Mouse (Mus musculus) CH12.LX (cell line): ENCODE results near the gene Mrtfa. TPM values are rescaled to one million over a fixed set of nuclear protein-coding genes. Genes with fewer than 3 reads are reported as not detected.

Experiments
- DNase-seq: peaks from one replicate; pipeline ENCODE4 v3.0.0-alpha.2; 2013; ENCODE audit errors: extremely low read depth
- H3K27ac ChIP-seq: 2 replicates; pipeline ENCODE4 v1.5.1; 2012; ENCODE audit warnings: low read depth, mild to moderate bottlenecking, control low read depth, moderate library complexity; ENCODE audit not compliant: insufficient read depth
- H3K27me3 ChIP-seq: replicated peaks from 2 replicates; pipeline ENCODE3; 2012; ENCODE audit warnings: inconsistent platforms
- H3K36me3 ChIP-seq, 2 experiments: replicated peaks in 1 of 2; 2 replicates each; pipeline versions ENCODE3 to v1.6.1; 2012; ENCODE audit warnings: inconsistent platforms in 1 of 2, low read length in 1 of 2, mild to moderate bottlenecking in 1 of 2, mixed read lengths in 1 of 2, moderate library complexity in 1 of 2; ENCODE audit not compliant: control insufficient read depth in 1 of 2, insufficient read depth in 1 of 2
- H3K4me1 ChIP-seq, 2 experiments: 2 replicates each; pipeline ENCODE4 v1.6.1; 2012; ENCODE audit warnings: inconsistent platforms in 1 of 2, moderate library complexity in 1 of 2; ENCODE audit not compliant: insufficient read depth in 2 of 2, control insufficient read depth in 1 of 2
- H3K4me2 ChIP-seq: 2 replicates; pipeline ENCODE4 v1.6.1; 2012; ENCODE audit warnings: low read depth, mild to moderate bottlenecking, control low read depth; ENCODE audit not compliant: poor library complexity, insufficient read depth, severe bottlenecking
- H3K4me3 ChIP-seq, 3 experiments: fragments of 150-350 bp in 1 of 3; sonication (generic) in 1 of 3; replicated peaks in 1 of 3; 2 replicates each; pipeline versions ENCODE3 to v1.5.1; 2011 to 2012; ENCODE audit warnings: low read depth in 2 of 3, low read length in 2 of 3, mild to moderate bottlenecking in 2 of 3, moderate library complexity in 2 of 3, control low read depth in 1 of 3, improper control_type of control experiment in 1 of 3, inconsistent platforms in 1 of 3, mixed read lengths in 1 of 3; ENCODE audit not compliant: poor library complexity in 1 of 3
- H3K79me2 ChIP-seq: replicated peaks from 2 replicates; pipeline ENCODE4 v1.6.1; 2012; ENCODE audit warnings: mild to moderate bottlenecking, moderate library complexity; ENCODE audit not compliant: control insufficient read depth, poor library complexity, insufficient read depth, severe bottlenecking; ENCODE audit errors: extremely low read depth
- H3K9ac ChIP-seq: 2 replicates; pipeline ENCODE4 v1.6.1; 2012; ENCODE audit warnings: low read depth, mild to moderate bottlenecking, control low read depth, moderate library complexity; ENCODE audit not compliant: insufficient read depth
- H3K9me3 ChIP-seq: replicated peaks from 2 replicates; pipeline ENCODE3; 2012; ENCODE audit warnings: low read length, inconsistent platforms, mixed read lengths
- BHLHE40 ChIP-seq: IDR thresholded peaks from 2 replicates; pipeline ENCODE4 v1.6.1; 2011; ENCODE audit warnings: mild to moderate bottlenecking, low read depth, low read length, improper control_type of control experiment
- CHD2 ChIP-seq: IDR thresholded peaks from 2 replicates; pipeline ENCODE4 v1.6.1; 2011; ENCODE audit warnings: low read length, improper control_type of control experiment
- ELF1 ChIP-seq: IDR thresholded peaks from 2 replicates; pipeline ENCODE4 v1.6.1; 2014; ENCODE audit warnings: low read depth, mild to moderate bottlenecking, inconsistent platforms, low read length, improper control_type of control experiment
- GABPA ChIP-seq: IDR thresholded peaks from 2 replicates; pipeline ENCODE4 v1.6.1; 2012; ENCODE audit warnings: low read depth, low read length, improper control_type of control experiment, inconsistent platforms; ENCODE audit not compliant: insufficient replicate concordance
- MAX ChIP-seq: IDR thresholded peaks from 2 replicates; pipeline ENCODE4 v1.6.1; 2011; ENCODE audit warnings: low read length, improper control_type of control experiment
- MXI1 ChIP-seq: IDR thresholded peaks from 2 replicates; pipeline ENCODE4 v1.6.1; 2011; ENCODE audit warnings: mild to moderate bottlenecking, low read depth, low read length, improper control_type of control experiment
- MYC ChIP-seq: IDR thresholded peaks from 2 replicates; pipeline ENCODE4 v1.6.1; 2011; ENCODE audit warnings: low read depth, mild to moderate bottlenecking, improper control_type of control experiment, low read length
- PAX5 ChIP-seq: IDR thresholded peaks from 2 replicates; pipeline ENCODE4 v1.6.1; 2012; ENCODE audit warnings: low read length, inconsistent platforms, mixed read lengths
- POLR2AphosphoS2 ChIP-seq: IDR thresholded peaks from 2 replicates; pipeline ENCODE4 v1.6.1; 2011; ENCODE audit warnings: low read depth, low read length, improper control_type of control experiment
- TCF12 ChIP-seq: IDR thresholded peaks from 2 replicates; pipeline ENCODE4 v1.6.1; 2014; ENCODE audit warnings: low read depth, mild to moderate bottlenecking, inconsistent platforms, low read length, improper control_type of control experiment
- USF1 ChIP-seq: IDR thresholded peaks from 2 replicates; pipeline ENCODE4 v1.6.1; 2014; ENCODE audit warnings: low read depth, mild to moderate bottlenecking, inconsistent platforms, low read length, improper control_type of control experiment
- USF2 ChIP-seq: conservative IDR thresholded peaks from 2 replicates; pipeline ENCODE4 v1.6.1; 2011; ENCODE audit warnings: low read depth, low read length, improper control_type of control experiment
- ZKSCAN1 ChIP-seq: IDR thresholded peaks from 2 replicates; pipeline ENCODE4 v1.6.1; 2012; ENCODE audit warnings: low read depth, inconsistent platforms, low read length, improper control_type of control experiment, borderline replicate concordance
- dilution Hi-C: fragments of 300-500 bp; cut with MboI; formaldehyde crosslinking; loops from 2 replicates; pipeline ENCODE4 v1.14.3; 2020; ENCODE audit warnings: low sequenced_read_pairs; ENCODE audit not compliant: extremely low pct_unique_long_range_greater_than_20kb, extremely low pct_ligation_motif_present
- in situ Hi-C: fragments of 300-500 bp; cut with MboI; formaldehyde crosslinking; loops from 3 replicates; pipeline ENCODE4 v1.14.3; 2019; ENCODE audit warnings: low sequenced_read_pairs, low pct_ligation_motif_present, low pct_unique_long_range_greater_than_20kb, mixed read lengths
- polyA plus RNA-seq: library from polyadenylated mRNA; unstranded; fragments of >175 nt; gene quantifications from 2 replicates; pipeline ENCODE4 v1.2.1, GENCODE M21; 2012; ENCODE audit warnings: low read depth; ENCODE audit not compliant: insufficient read length
- total RNA-seq, 2 experiments: library from RNA; depleted of rRNA; stranded (reverse); fragments of 300-350 nt in 1 of 2; fragments of >200 nt in 1 of 2; gene quantifications; 2 replicates each; pipeline ENCODE4 v1.2.3; 2012 to 2014

The Mrtfa gene
- total and polyA plus RNA-seq, 3 experiments = 4.6 to 23.2 (median 8.2) TPM

DNA sequence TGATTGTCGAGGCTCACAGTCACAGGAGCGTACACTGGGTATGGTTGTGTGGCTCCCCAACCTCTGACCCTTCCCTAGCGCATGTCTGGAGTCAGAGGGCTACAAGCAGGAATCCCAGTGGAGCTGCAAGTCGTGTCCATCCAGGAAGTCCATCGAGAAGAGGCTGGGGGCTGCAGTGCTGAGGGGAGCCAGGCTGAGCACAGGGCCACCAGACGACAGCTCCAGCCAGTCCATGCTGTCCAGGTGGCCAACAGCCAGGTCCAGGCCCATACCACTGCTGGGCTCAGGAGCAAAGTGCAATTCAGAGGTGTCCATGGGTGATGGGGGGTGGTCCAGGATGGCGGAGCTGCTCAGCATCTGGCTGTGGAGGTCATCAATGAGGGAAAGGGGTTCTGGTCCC lies 177.4 kb downstream of the Mrtfa start:
- H3K4me1 ChIP-seq = no peaks in the 10 kb centered on the region
- no peak for DNase-seq
- H3K27me3 ChIP-seq = no peaks in the 10 kb centered on the region
- no peaks in the 10 kb centered on the region for H3K79me2 ChIP-seq
- in situ Hi-C loops (no loop called here), dilution Hi-C loops (no loop called here)
- no peaks in the 10 kb centered on the region for H3K9me3 ChIP-seq
- no peak overlapping the region for H3K4me2 ChIP-seq
- H3K36me3 ChIP-seq = peaks cover 91 to 99% of the 10 kb centered on the region in 2 experiments
- H3K9ac ChIP-seq = no peak overlapping the region
- H3K4me3 ChIP-seq = no peak overlapping the region
- TF ChIP-seq GABPA = no peak
- no peak for TF ChIP-seq BHLHE40
- TF ChIP-seq MAX = no peak
- no peak for TF ChIP-seq MYC
- TF ChIP-seq MXI1 = no peak
- TF ChIP-seq USF1 = no peak
- no peak overlapping the region for H3K27ac ChIP-seq

DNA sequence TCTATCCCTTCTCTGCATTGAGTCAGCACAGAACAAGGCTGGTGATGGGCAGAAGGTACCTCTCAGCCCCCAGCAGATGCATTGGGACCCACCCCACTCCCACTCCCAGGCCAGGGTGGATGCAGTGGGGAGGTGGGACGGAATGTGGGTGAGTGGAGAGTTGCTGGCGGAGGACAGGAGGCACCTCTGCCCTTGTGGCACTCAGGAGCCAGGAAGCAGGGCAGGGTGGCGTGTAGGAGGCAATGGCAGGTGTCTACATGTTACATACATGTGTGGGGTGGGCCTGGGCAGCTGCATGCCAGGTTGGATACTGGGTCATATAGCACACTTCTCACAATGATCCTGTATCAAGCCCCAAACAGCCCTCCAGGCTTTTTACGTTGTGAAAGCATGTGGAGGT lies 178.2 kb downstream of the Mrtfa start:
- Histone ChIP-seq H3K4me2 (no peak overlapping the region), H3K4me3 (no peak overlapping the region), H3K27ac (no peak overlapping the region), H3K36me3 (peaks cover 88 to 99% of the 10 kb centered on the region in 2 experiments), H3K79me2 (no peaks in the 10 kb centered on the region), H3K4me1 (no peaks in the 10 kb centered on the region), H3K9ac (no peak overlapping the region), H3K9me3 (no peaks in the 10 kb centered on the region), H3K27me3 (no peaks in the 10 kb centered on the region)
- TF ChIP-seq POLR2AphosphoS2 (no peak), USF2 (no peak)
- in situ Hi-C loops (no loop called here), dilution Hi-C loops (no loop called here)
- DNase-seq = no peak

DNA sequence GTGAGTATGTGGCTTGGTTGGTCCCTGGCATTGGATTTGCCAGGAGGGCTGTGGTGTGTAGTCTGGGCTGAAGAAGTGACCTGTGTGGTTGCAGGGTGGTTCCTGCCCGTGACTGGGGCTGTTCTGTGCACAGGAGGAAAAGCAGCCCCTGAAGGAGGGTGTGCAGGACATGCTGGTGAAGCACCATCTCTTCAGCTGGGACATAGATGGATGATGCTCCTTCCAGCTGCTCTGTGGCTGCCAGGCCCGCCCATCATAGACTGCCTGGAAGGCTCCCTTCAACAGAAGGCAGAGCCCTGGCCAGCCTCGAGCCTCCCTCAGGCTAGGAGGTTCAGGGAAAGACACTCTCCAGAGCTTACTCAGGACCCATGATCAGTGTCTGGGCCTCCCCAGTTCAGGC lies 179.0 kb downstream of the Mrtfa start:
- no peak overlapping the region for H3K4me2 ChIP-seq
- no peaks in the 10 kb centered on the region for H3K79me2 ChIP-seq
- H3K9me3 ChIP-seq = no peaks in the 10 kb centered on the region
- peaks cover 83 to 99% of the 10 kb centered on the region in 2 experiments for H3K36me3 ChIP-seq
- no peak overlapping the region for H3K27ac ChIP-seq
- no peak for TF ChIP-seq POLR2AphosphoS2
- no peak for TF ChIP-seq CHD2
- TF ChIP-seq TCF12 = no peak
- TF ChIP-seq ELF1 = no peak
- TF ChIP-seq ZKSCAN1 = no peak
- no peak for TF ChIP-seq PAX5
- dilution Hi-C loops = no loop called here
- in situ Hi-C loops = no loop called here
- no peak overlapping the region for H3K9ac ChIP-seq
- no peak overlapping the region for H3K4me3 ChIP-seq
- H3K4me1 ChIP-seq = no peaks in the 10 kb centered on the region
- no peaks in the 10 kb centered on the region for H3K27me3 ChIP-seq
- no peak for DNase-seq
